Mouse (Mus musculus) liver, postnatal 0 days (tissue): ENCODE data around the gene Acsbg2. TPM values are rescaled to one million over a fixed set of nuclear protein-coding genes. Genes with fewer than 3 reads are reported as not detected.
A peak's percentile ranks its signal among the peaks of the same experiment; 100 is the strongest.

Experiments used
- ATAC-seq: fragments of 200-750 bp; cut with Nextera tagmentation; 2 replicates; pipeline ENCODE4 v1.8.0; 2017; ENCODE audit warnings: mild to moderate bottlenecking, moderate library complexity
- DNase-seq: peaks from one replicate; pipeline ENCODE4 v3.0.0-alpha.2; 2016
- H3K27ac ChIP-seq: fragments of 300-500 bp; sonication (generic); 2 replicates; pipeline ENCODE4 v1.5.1; 2014; ENCODE audit warnings: antibody characterized with exemption, moderate library complexity, mild to moderate bottlenecking, low read depth
- H3K27me3 ChIP-seq: fragments of 300-500 bp; sonication (generic); 2 replicates; pipeline ENCODE4 v1.6.1; 2014; ENCODE audit warnings: low read length, control low read depth, mixed read lengths; ENCODE audit not compliant: insufficient read depth
- H3K36me3 ChIP-seq: fragments of 300-500 bp; sonication (generic); replicated peaks from 2 replicates; pipeline ENCODE4 v1.6.1; 2014; ENCODE audit warnings: mild to moderate bottlenecking, control low read depth, low read length, moderate library complexity, mixed read lengths; ENCODE audit not compliant: insufficient read depth
- H3K4me1 ChIP-seq: fragments of 300-500 bp; sonication (generic); 2 replicates; pipeline ENCODE4 v1.6.1; 2014; ENCODE audit warnings: antibody characterized with exemption, mild to moderate bottlenecking, control low read depth; ENCODE audit not compliant: insufficient read depth
- H3K4me2 ChIP-seq: fragments of 300-500 bp; sonication (generic); 2 replicates; pipeline ENCODE4 v1.6.1; 2014; ENCODE audit warnings: low read depth, mild to moderate bottlenecking, low read length, moderate library complexity, mixed read lengths
- H3K4me3 ChIP-seq: fragments of 300-500 bp; sonication (generic); 2 replicates; pipeline ENCODE4 v1.5.1; 2014; ENCODE audit warnings: low read depth, low read length
- H3K9ac ChIP-seq: fragments of 300-500 bp; sonication (generic); replicated peaks from 2 replicates; pipeline ENCODE4 v1.6.1; 2014; ENCODE audit warnings: mild to moderate bottlenecking, moderate library complexity
- H3K9me3 ChIP-seq: fragments of 300-500 bp; sonication (generic); 2 replicates; pipeline ENCODE4 v1.6.1; 2016; ENCODE audit warnings: mild to moderate bottlenecking, control low read depth, low read length, mixed read lengths
- CTCF ChIP-seq: sonication (generic); IDR thresholded peaks from 2 replicates; pipeline ENCODE4 v1.5.1; 2016; ENCODE audit warnings: antibody characterized with exemption, low read depth
- EP300 ChIP-seq: IDR thresholded peaks from 2 replicates; pipeline ENCODE4 v1.6.1; 2016; ENCODE audit warnings: antibody characterized with exemption, low read depth, mild to moderate bottlenecking
- whole genome bisulfite sequencing: fragments of 180-500 bp; shearing (Covaris S2); extraction: QIAGEN DNeasy Blood & Tissue Kit; methylation state at CpG from one replicate; pipeline ENCODE4 v1.1.7; 2014; ENCODE audit not compliant: insufficient replicate concordance; 5-methylcytosine and 5-hydroxymethylcytosine counted together
- polyA plus RNA-seq: library from polyadenylated mRNA; unstranded; fragments of >200 nt; fragmentation: Nextera tagmentation; extraction: Ambion mirVana; gene quantifications from 2 replicates; pipeline ENCODE4 v1.2.1, GENCODE M21; 2015

Acsbg2 gene
- polyA plus RNA-seq, 1 experiment from 2014 or later = not detected

GRCm38 (mm10) chr17:56866071-56866470 lies 8.2 kb downstream of the Acsbg2 start:
- H3K27me3 ChIP-seq = no peaks in the 10 kb centered on the region
- H3K9me3 ChIP-seq = 0 out of 2 replicates have a peak, but pooled peaks cover 4% of the 10 kb centered on the region
- no peak overlapping the region for H3K4me3 ChIP-seq
- no peaks in the 10 kb centered on the region for H3K4me1 ChIP-seq
- H3K4me2 ChIP-seq = no peak overlapping the region
- 78% methylated on average over 7 of the region's 7 CpGs for WGBS
- no peak overlapping the region for H3K27ac ChIP-seq
- TF ChIP-seq CTCF (no peak), EP300 (no peak)
- H3K9ac ChIP-seq = no peak overlapping the region
- no peak for DNase-seq
- ATAC-seq = no peak
- no peaks in the 10 kb centered on the region for H3K36me3 ChIP-seq

GRCm38 (mm10) chr17:56861197-56861596 lies 13.1 kb downstream of the Acsbg2 start:
- H3K27ac ChIP-seq = no peak overlapping the region
- no peak overlapping the region for H3K4me3 ChIP-seq
- no peak overlapping the region for H3K4me2 ChIP-seq
- WGBS = 27% methylated on average over 3 of the region's 3 CpGs
- no peak for TF ChIP-seq CTCF
- H3K4me1 ChIP-seq = no peaks in the 10 kb centered on the region
- ATAC-seq = peak; percentile 59
- peak; percentile 71 for DNase-seq
- H3K27me3 ChIP-seq = no peaks in the 10 kb centered on the region
- no peak overlapping the region for H3K9ac ChIP-seq
- no peaks in the 10 kb centered on the region for H3K36me3 ChIP-seq
- H3K9me3 ChIP-seq = no peaks in the 10 kb centered on the region

GRCm38 (mm10) chr17:56858922-56859321 lies 15.3 kb downstream of the Acsbg2 start:
- Histone ChIP-seq H3K9ac (no peak overlapping the region), H3K27me3 (no peaks in the 10 kb centered on the region), H3K36me3 (no peaks in the 10 kb centered on the region), H3K4me3 (no peak overlapping the region), H3K9me3 (no peaks in the 10 kb centered on the region), H3K4me2 (no peak overlapping the region), H3K4me1 (no peaks in the 10 kb centered on the region), H3K27ac (no peak overlapping the region)
- ATAC-seq (no peak), DNase-seq (no peak)
- TF ChIP-seq CTCF = no peak
- TF ChIP-seq EP300 = no peak
- 43% methylated on average over 7 of the region's 7 CpGs for WGBS

GRCm38 (mm10) chr17:56858216-56858615 lies 16.0 kb downstream of the Acsbg2 start:
- H3K4me2 ChIP-seq = no peak overlapping the region
- H3K9ac ChIP-seq = no peak overlapping the region
- H3K27me3 ChIP-seq = no peaks in the 10 kb centered on the region
- ATAC-seq (0 out of 2 replicates have a peak, but pooled peaks have one; percentile 41), DNase-seq (peak; percentile 82)
- WGBS = 48% methylated on average over 4 of the region's 4 CpGs
- peak; percentile 95 for TF ChIP-seq CTCF
- no peak for TF ChIP-seq EP300
- H3K36me3 ChIP-seq = no peaks in the 10 kb centered on the region
- H3K9me3 ChIP-seq = no peaks in the 10 kb centered on the region
- H3K4me3 ChIP-seq = no peak overlapping the region
- no peaks in the 10 kb centered on the region for H3K4me1 ChIP-seq
- H3K27ac ChIP-seq = no peak overlapping the region

- Histone ChIP-seq H3K4me2 (no peak overlapping the region), H3K36me3 (no peaks in the 10 kb centered on the region), H3K27ac (no peak overlapping the region), H3K4me1 (no peaks in the 10 kb centered on the region), H3K9me3 (no peaks in the 10 kb centered on the region), H3K9ac (no peak overlapping the region), H3K27me3 (no peaks in the 10 kb centered on the region), H3K4me3 (no peak overlapping the region)
- DNase-seq (no peak), ATAC-seq (no peak)
- no peak for TF ChIP-seq CTCF
- no peak for TF ChIP-seq EP300
- WGBS = 45% methylated on average over 3 of the region's 3 CpGs
These were observed 18.8 kb downstream of the Acsbg2 start for GRCm38 (mm10) chr17:56855421-56855820.

- no peaks in the 10 kb centered on the region for H3K27me3 ChIP-seq
- no peak for ATAC-seq
- no peak overlapping the region for H3K4me3 ChIP-seq
- H3K9me3 ChIP-seq = no peaks in the 10 kb centered on the region
- no peak overlapping the region for H3K9ac ChIP-seq
- no peak overlapping the region for H3K4me2 ChIP-seq
- H3K36me3 ChIP-seq = no peaks in the 10 kb centered on the region
- WGBS = 65% methylated on average over 3 of the region's 3 CpGs
- no peak for TF ChIP-seq EP300
- no peak for TF ChIP-seq CTCF
- no peak for DNase-seq
- H3K27ac ChIP-seq = no peak overlapping the region
- H3K4me1 ChIP-seq = no peaks in the 10 kb centered on the region
These were observed 23.1 kb downstream of the Acsbg2 start for GRCm38 (mm10) chr17:56851167-56851566.

GRCm38 (mm10) chr17:56849710-56850109 lies 24.5 kb downstream of the Acsbg2 start:
- no peak overlapping the region for H3K4me2 ChIP-seq
- H3K27me3 ChIP-seq = no peaks in the 10 kb centered on the region
- no peak for ATAC-seq
- H3K27ac ChIP-seq = no peak overlapping the region
- TF ChIP-seq EP300 (no peak), CTCF (no peak)
- no peak for DNase-seq
- WGBS = 72% methylated on average over 13 of the region's 13 CpGs
- no peak overlapping the region for H3K9ac ChIP-seq
- no peaks in the 10 kb centered on the region for H3K36me3 ChIP-seq
- H3K4me3 ChIP-seq = no peak overlapping the region
- H3K4me1 ChIP-seq = no peaks in the 10 kb centered on the region
- H3K9me3 ChIP-seq = no peaks in the 10 kb centered on the region
